Mouse (Mus musculus) hindbrain, embryonic 13.5 days (tissue): ENCODE measurements around the gene Tnk1. TPM values are rescaled to one million over a fixed set of nuclear protein-coding genes. Genes with fewer than 3 reads are reported as not detected.

Source experiments
- ATAC-seq: fragments of 200-750 bp; cut with Nextera tagmentation; 2 replicates; pipeline ENCODE4 v1.8.0; 2017; ENCODE audit warnings: moderate TSS enrichment; ENCODE audit not compliant: low FRiP score
- H3K27ac ChIP-seq: fragments of 300-500 bp; sonication (generic); 2 replicates; pipeline ENCODE4 v1.5.1; 2015; ENCODE audit warnings: inconsistent platforms, mild to moderate bottlenecking, moderate library complexity
- H3K27me3 ChIP-seq: fragments of 300-500 bp; sonication (generic); 2 replicates; pipeline ENCODE4 v1.6.1; 2015; ENCODE audit warnings: mild to moderate bottlenecking, inconsistent platforms
- H3K36me3 ChIP-seq: fragments of 300-500 bp; sonication (generic); 2 replicates; pipeline ENCODE4 v1.6.1; 2015; ENCODE audit warnings: mild to moderate bottlenecking, inconsistent platforms
- H3K4me1 ChIP-seq: fragments of 300-500 bp; sonication (generic); replicated peaks from 2 replicates; pipeline ENCODE4 v1.6.1; 2015; ENCODE audit warnings: inconsistent platforms
- H3K4me2 ChIP-seq: fragments of 300-500 bp; sonication (generic); 2 replicates; pipeline ENCODE4 v1.6.1; 2015; ENCODE audit warnings: inconsistent platforms, mild to moderate bottlenecking, moderate library complexity
- H3K4me3 ChIP-seq: fragments of 300-500 bp; sonication (generic); 2 replicates; pipeline ENCODE4 v1.5.1; 2015; ENCODE audit warnings: mild to moderate bottlenecking, inconsistent platforms
- H3K9ac ChIP-seq: fragments of 300-500 bp; sonication (generic); 2 replicates; pipeline ENCODE4 v1.6.1; 2015; ENCODE audit warnings: mild to moderate bottlenecking, inconsistent platforms
- H3K9me3 ChIP-seq: fragments of 300-500 bp; sonication (generic); 2 replicates; pipeline ENCODE4 v1.6.1; 2016; ENCODE audit warnings: inconsistent platforms
- WGBS: fragments of 180-500 bp; shearing (Covaris S2); methylation state at CpG from one replicate; pipeline ENCODE4 v1.1.7; 2015; 5-methylcytosine and 5-hydroxymethylcytosine counted together
- microRNA-seq: library from miRNA; unstranded; fragments of <30 nt; microRNA quantifications from one replicate; pipeline ENCODE4, GENCODE M21; 2016
- polyA plus RNA-seq: library from polyadenylated mRNA; unstranded; fragments of >200 nt; fragmentation: Nextera tagmentation; extraction: Ambion mirVana; gene quantifications from 2 replicates; pipeline ENCODE4 v1.2.1, GENCODE M21; 2015

Tnk1 gene
- polyA plus RNA-seq, 1 experiment from 2014 or later, result 0.23 TPM

GRCm38 (mm10) chr11:69806378-69806777 lies 52.2 kb downstream of the Tnk1 start:
- no peak overlapping the region for H3K4me2 ChIP-seq
- peaks cover 41% of the 10 kb centered on the region for H3K4me1 ChIP-seq
- 0 out of 2 replicates have a peak, but pooled peaks cover 3% of the 10 kb centered on the region for H3K9me3 ChIP-seq
- H3K9ac ChIP-seq, result no peak overlapping the region
- 84% methylated on average over 4 of the region's 4 CpGs for WGBS
- ATAC-seq, result no peak
- no peaks in the 10 kb centered on the region for H3K36me3 ChIP-seq
- H3K27ac ChIP-seq, result no peak overlapping the region
- no peak overlapping the region for H3K4me3 ChIP-seq
- H3K27me3 ChIP-seq, result peaks cover 51% of the 10 kb centered on the region

- peak within 1 kb of the TSS; percentile 94 for H3K4me2 ChIP-seq
- H3K4me3 ChIP-seq, result peak within 1 kb of the TSS; percentile 10; the same call in 1 of the 2 replicates
- no peak within 1 kb of the TSS for H3K27ac ChIP-seq
- peaks cover 51% of the 10 kb centered on the region for H3K27me3 ChIP-seq
- H3K9ac ChIP-seq, result no peak within 1 kb of the TSS; the same call in 1 of the 2 replicates
- H3K9me3 ChIP-seq, result 0 out of 2 replicates have a peak, but pooled peaks cover 3% of the 10 kb centered on the region
- peaks cover 51% of the 10 kb centered on the region for H3K4me1 ChIP-seq
- 5% methylated on average over 29 of the region's 29 CpGs for WGBS
- ATAC-seq, result no peak
- no peaks in the 10 kb centered on the region for H3K36me3 ChIP-seq
Measured at GRCm38 (mm10) chr11:69804972-69805909, 53.3 kb downstream of the Tnk1 start, which contains the start of gene Tmem102. Gene Tmem102, minus strand, starts transcription at chr11:69805624.

GRCm38 (mm10) chr11:69804652-69804940 lies 53.9 kb downstream of the Tnk1 start:
- no peak for ATAC-seq
- WGBS, result 5% methylated on average over 12 of the region's 12 CpGs
- 0 out of 2 replicates have a peak overlapping the region, but pooled peaks have one; percentile 10 for H3K4me3 ChIP-seq
- peak overlapping the region; percentile 94 for H3K4me2 ChIP-seq
- 0 out of 2 replicates have a peak, but pooled peaks cover 3% of the 10 kb centered on the region for H3K9me3 ChIP-seq
- H3K4me1 ChIP-seq, result peaks cover 57% of the 10 kb centered on the region
- H3K27ac ChIP-seq, result no peak overlapping the region
- no peaks in the 10 kb centered on the region for H3K36me3 ChIP-seq
- H3K27me3 ChIP-seq, result peaks cover 51% of the 10 kb centered on the region
- no peak overlapping the region; the same call in 1 of the 2 replicates for H3K9ac ChIP-seq

GRCm38 (mm10) chr11:69803786-69804651 lies 54.5 kb downstream of the Tnk1 start:
- Histone ChIP-seq H3K9ac (peak overlapping the region; percentile 89), H3K4me3 (peak overlapping the region; percentile 52), H3K9me3 (0 out of 2 replicates have a peak, but pooled peaks cover 3% of the 10 kb centered on the region), H3K27ac (peak overlapping the region; percentile 81), H3K4me1 (peaks cover 63% of the 10 kb centered on the region), H3K36me3 (no peaks in the 10 kb centered on the region), H3K4me2 (peak overlapping the region; percentile 94), H3K27me3 (peaks cover 47% of the 10 kb centered on the region)
- WGBS, result 2% methylated on average over 60 of the region's 60 CpGs
- peak; percentile 15; the same call in 1 of the 2 replicates for ATAC-seq

GRCm38 (mm10) chr11:69803328-69803727 lies 55.2 kb downstream of the Tnk1 start:
- Histone ChIP-seq H3K9me3 (0 out of 2 replicates have a peak, but pooled peaks cover 3% of the 10 kb centered on the region), H3K4me1 (peaks cover 70% of the 10 kb centered on the region), H3K9ac (peak overlapping the region; percentile 89), H3K27ac (peak overlapping the region; percentile 81), H3K4me2 (peak overlapping the region; percentile 94), H3K4me3 (peak overlapping the region; percentile 52), H3K36me3 (no peaks in the 10 kb centered on the region), H3K27me3 (peaks cover 46% of the 10 kb centered on the region)
- WGBS, result 2% methylated on average over 12 of the region's 12 CpGs
- no peak for ATAC-seq

- peaks cover under 1% of the 10 kb centered on the region for H3K36me3 ChIP-seq
- H3K27ac ChIP-seq, result peak overlapping the region; percentile 81
- under 1% methylated on average over 33 of the region's 33 CpGs for WGBS
- peaks cover 73% of the 10 kb centered on the region for H3K4me1 ChIP-seq
- H3K9me3 ChIP-seq, result 0 out of 2 replicates have a peak, but pooled peaks cover 3% of the 10 kb centered on the region
- peak overlapping the region; percentile 89 for H3K9ac ChIP-seq
- H3K4me2 ChIP-seq, result peak overlapping the region; percentile 94
- peaks cover 52% of the 10 kb centered on the region for H3K27me3 ChIP-seq
- no peak for ATAC-seq
- H3K4me3 ChIP-seq, result peak overlapping the region; percentile 52
Measured at GRCm38 (mm10) chr11:69802648-69803105, 55.9 kb downstream of the Tnk1 start.

GRCm38 (mm10) chr11:69801379-69801977 lies 57.1 kb downstream of the Tnk1 start, which contains the start of gene Fgf11:
Gene Fgf11, minus strand, starts transcription at chr11:69801857.
- peaks cover 4% of the 10 kb centered on the region for H3K36me3 ChIP-seq
- H3K4me1 ChIP-seq, result peaks cover 73% of the 10 kb centered on the region

More at GRCm38 (mm10) chr11:69801379-69801977, 57.1 kb downstream of the Tnk1 start, which contains the start of gene Fgf11:
- Histone ChIP-seq H3K27me3 (peaks cover 52% of the 10 kb centered on the region), H3K27ac (peak within 1 kb of the TSS; percentile 95), H3K4me2 (peak within 1 kb of the TSS; percentile 94), H3K9me3 (0 out of 2 replicates have a peak, but pooled peaks cover 1% of the 10 kb centered on the region), H3K4me3 (peak within 1 kb of the TSS; percentile 52), H3K9ac (peak within 1 kb of the TSS; percentile 89)
- 2% methylated on average over 33 of the region's 33 CpGs for WGBS
- ATAC-seq, result no peak

Small RNA genes within 50 kb of the gene (microRNA-seq; reads per million reads assigned to microRNA genes)
- gene Mir6924, result not detected

Other genes with a start within 250 kb of the Tnk1 start
- not detected in 2 replicates for gene Shbg, start 240.8 kb downstream of the Tnk1 start, polyA plus RNA-seq
- 28.0 and 28.1 TPM in 2 replicates for gene Sat2, start 236.7 kb downstream of the Tnk1 start, polyA plus RNA-seq
- gene Fxr2, start 225.7 kb downstream of the Tnk1 start, polyA plus RNA-seq, result 40.5 and 52.0 TPM in 2 replicates
- gene Sox15, start 203.4 kb downstream of the Tnk1 start, polyA plus RNA-seq, result not detected in 2 replicates
- gene Mpdu1, start 196.1 kb downstream of the Tnk1 start, polyA plus RNA-seq, result 95.0 and 104 TPM in 2 replicates
- 9.0 and 9.8 TPM in 2 replicates for gene Cd68, start 192.6 kb downstream of the Tnk1 start, polyA plus RNA-seq
- gene Eif4a1, start 186.3 kb downstream of the Tnk1 start, polyA plus RNA-seq, result 528 and 537 TPM in 2 replicates
- gene Senp3, start 176.6 kb downstream of the Tnk1 start, polyA plus RNA-seq, result 94.7 and 95.9 TPM in 2 replicates
- 0.36 and 0.53 TPM in 2 replicates for gene Tnfsf13, start 172.9 kb downstream of the Tnk1 start, polyA plus RNA-seq
- 1.8 and 3.6 TPM in 2 replicates for gene Tnfsf12, start 162.9 kb downstream of the Tnk1 start, polyA plus RNA-seq
- 0.98 and 1.2 TPM in 2 replicates for gene Tnfsfm13, start 162.6 kb downstream of the Tnk1 start, polyA plus RNA-seq
- 18.8 and 20.4 TPM in 2 replicates for gene Polr2a, start 100.1 kb downstream of the Tnk1 start, polyA plus RNA-seq
- gene Slc35g3, start 96.8 kb downstream of the Tnk1 start, polyA plus RNA-seq, result 0.35 and 0.87 TPM in 2 replicates
- 3.2 TPM in 2 replicates for gene Zbtb4, start 92.8 kb downstream of the Tnk1 start, polyA plus RNA-seq
- 1.5 and 2.6 TPM in 2 replicates for gene Chrnb1, start 62.8 kb downstream of the Tnk1 start, polyA plus RNA-seq
- gene Fgf11, start 56.9 kb downstream of the Tnk1 start, polyA plus RNA-seq, result 4.8 and 5.5 TPM in 2 replicates
- 1.1 TPM in 2 replicates for gene Tmem102, start 53.1 kb downstream of the Tnk1 start, polyA plus RNA-seq
- gene Gm39566, start 43.4 kb downstream of the Tnk1 start, polyA plus RNA-seq, result not detected in 2 replicates
- gene Spem2, start 40.3 kb downstream of the Tnk1 start, polyA plus RNA-seq, result 0.10 TPM in 1 of 2 replicates, not detected in the other
- 0.70 and 0.81 TPM in 2 replicates for gene Spem1, start 36.5 kb downstream of the Tnk1 start, polyA plus RNA-seq
- 21.4 and 22.0 TPM in 2 replicates for gene Nlgn2, start 20.9 kb downstream of the Tnk1 start, polyA plus RNA-seq
- gene Tmem256, start 20.2 kb downstream of the Tnk1 start, polyA plus RNA-seq, result 368 and 374 TPM in 2 replicates
- gene Plscr3, start 12.4 kb downstream of the Tnk1 start, polyA plus RNA-seq, result 51.7 and 53.7 TPM in 2 replicates
- not detected in 2 replicates for gene Tmem95, start 19.3 kb upstream of the Tnk1 start, polyA plus RNA-seq
- 2.0 and 2.5 TPM in 2 replicates for gene Kctd11, start 22.7 kb upstream of the Tnk1 start, polyA plus RNA-seq
- 0.17 and 0.52 TPM in 2 replicates for gene Acap1, start 36.8 kb upstream of the Tnk1 start, polyA plus RNA-seq
- gene 2810408A11Rik, start 42.3 kb upstream of the Tnk1 start, polyA plus RNA-seq, result 10.3 and 11.7 TPM in 2 replicates
- gene Neurl4, start 42.3 kb upstream of the Tnk1 start, polyA plus RNA-seq, result 18.8 and 22.6 TPM in 2 replicates
- gene Gps2, start 55.2 kb upstream of the Tnk1 start, polyA plus RNA-seq, result 72.4 and 77.3 TPM in 2 replicates
- gene Eif5a, start 63.2 kb upstream of the Tnk1 start, polyA plus RNA-seq, result 1,129 and 1,134 TPM in 2 replicates
- 4.0 and 7.1 TPM in 2 replicates for gene Ybx2, start 77.1 kb upstream of the Tnk1 start, polyA plus RNA-seq
- 3.9 and 4.0 TPM in 2 replicates for gene Slc2a4, start 89.5 kb upstream of the Tnk1 start, polyA plus RNA-seq
- 0.38 and 0.87 TPM in 2 replicates for gene Cldn7, start 106.0 kb upstream of the Tnk1 start, polyA plus RNA-seq
- 22.4 and 22.7 TPM in 2 replicates for gene Ctdnep1, start 122.4 kb upstream of the Tnk1 start, polyA plus RNA-seq
- 149 and 154 TPM in 2 replicates for gene Elp5, start 123.8 kb upstream of the Tnk1 start, polyA plus RNA-seq
- 670 and 709 TPM in 2 replicates for gene Gabarap, start 132.4 kb upstream of the Tnk1 start, polyA plus RNA-seq
- 72.9 and 74.8 TPM in 2 replicates for gene Phf23, start 137.0 kb upstream of the Tnk1 start, polyA plus RNA-seq
- gene Dvl2, start 141.9 kb upstream of the Tnk1 start, polyA plus RNA-seq, result 26.8 and 28.6 TPM in 2 replicates
- 56.9 and 59.4 TPM in 2 replicates for gene Acadvl, start 156.7 kb upstream of the Tnk1 start, polyA plus RNA-seq
- 28.1 TPM in 2 replicates for gene Dlg4, start 158.2 kb upstream of the Tnk1 start, polyA plus RNA-seq
- 1.5 and 1.7 TPM in 2 replicates for gene Asgr1, start 195.4 kb upstream of the Tnk1 start, polyA plus RNA-seq
- not detected in 2 replicates for gene Asgr2, start 233.9 kb upstream of the Tnk1 start, polyA plus RNA-seq